15 mouse cellular contexts compared by ENCODE assay signal in the genomic region with DNA sequence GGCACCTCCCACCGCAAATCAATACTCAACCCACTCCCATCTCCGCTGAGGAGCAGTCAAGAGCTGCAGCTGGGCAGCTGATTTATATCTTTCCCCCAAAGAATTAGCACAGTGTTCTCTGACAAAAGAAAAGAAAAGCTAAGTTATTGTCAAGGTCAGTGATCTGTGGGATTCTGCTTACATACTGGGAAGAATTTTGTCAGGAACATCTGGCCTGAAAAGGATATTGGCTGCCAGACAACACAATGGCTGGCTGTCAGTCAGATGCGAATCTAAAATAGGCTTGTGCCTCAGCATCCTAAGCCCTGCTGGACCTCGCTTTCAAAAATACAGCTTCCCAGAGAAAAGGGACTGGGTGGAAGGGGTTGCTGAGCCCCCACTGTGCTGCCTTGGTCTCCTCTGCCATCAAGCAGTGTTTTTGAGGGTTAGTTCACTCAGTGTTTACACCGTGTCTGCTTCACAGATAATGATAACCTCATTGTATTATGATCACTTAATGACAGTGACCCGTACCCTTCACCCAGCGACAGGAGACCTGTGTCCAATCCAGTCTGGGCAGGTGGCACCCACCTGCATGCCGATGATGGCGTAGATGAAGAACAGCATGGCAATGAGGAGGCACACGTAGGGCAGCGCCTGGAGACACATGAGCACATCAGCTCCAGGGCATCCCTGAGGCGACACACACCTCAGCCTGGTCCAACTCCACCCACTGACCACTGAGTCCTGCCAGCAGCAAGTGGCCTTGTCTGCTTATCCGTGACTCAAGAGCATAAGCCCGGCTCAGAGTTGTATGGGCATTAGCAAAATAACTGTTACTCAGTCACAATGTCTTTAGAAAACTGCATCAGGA.
DNase-seq lines count a peak whose midpoint lies in the region; ATAC-seq and TF ChIP-seq lines count a peak whose summit lies in the region.
"Had no signal": no experiment of that assay in that cellular context is flagged by ENCODE, and none has a peak within 500 bp of the region (broad histone marks: within the 10 kb centered on the region; RNA-seq: fewer than 3 reads in every experiment).

No protein-coding gene starts in this region.

- TF ChIP-seq CTCF in brain, embryonic 14.5 days (IDR thresholded peaks at IDR 0.05; ENCODE audit: borderline replicate concordance, extremely low read depth, insufficient read depth, insufficient read length) = no peak
- TF ChIP-seq CTCF in midbrain, postnatal 0 days (IDR thresholded peaks at IDR 0.05) = no peak
- no peak for TF ChIP-seq CTCF in intestine, postnatal 0 days (IDR thresholded peaks at IDR 0.05; ENCODE audit: low read depth)

- H3K9me3 ChIP-seq in forebrain, embryonic 10.5 days = no peaks in the 10 kb centered on the region
- no peaks in the 10 kb centered on the region for H3K9me3 ChIP-seq in forebrain, embryonic 12.5 days
- H3K9me3 ChIP-seq in hindbrain, embryonic 13.5 days = no peaks in the 10 kb centered on the region
- no peaks in the 10 kb centered on the region for H3K9me3 ChIP-seq in midbrain, postnatal 0 days (ENCODE audit: low read length)
- no peaks in the 10 kb centered on the region for H3K9me3 ChIP-seq in intestine, postnatal 0 days (ENCODE audit: control insufficient read depth)
- H3K9me3 ChIP-seq: G1E had no signal

- no peak overlapping the region for H3K4me3 ChIP-seq in forebrain, embryonic 10.5 days
- H3K4me3 ChIP-seq in forebrain, embryonic 12.5 days (replicated peaks) = no peak overlapping the region
- H3K4me3 ChIP-seq in hindbrain, embryonic 13.5 days = no peak overlapping the region
- H3K4me3 ChIP-seq in midbrain, postnatal 0 days (ENCODE audit: low read depth, low read length) = no peak overlapping the region
- no peak overlapping the region for H3K4me3 ChIP-seq in intestine, postnatal 0 days (ENCODE audit: low read depth, low read length)

- H3K4me1 ChIP-seq in forebrain, embryonic 10.5 days = peaks cover 23% of the 10 kb centered on the region
- H3K4me1 ChIP-seq in forebrain, embryonic 12.5 days = peaks cover 24% of the 10 kb centered on the region
- H3K4me1 ChIP-seq in hindbrain, embryonic 13.5 days (replicated peaks) = peaks cover 10% of the 10 kb centered on the region; the same call in 1 of the 2 replicates
- H3K4me1 ChIP-seq in midbrain, postnatal 0 days (ENCODE audit: insufficient read depth, low read length) = no peaks in the 10 kb centered on the region; the same call in 1 of the 2 replicates
- H3K4me1 ChIP-seq in intestine, postnatal 0 days (replicated peaks; ENCODE audit: control insufficient read depth, insufficient read depth, low read length) = no peaks in the 10 kb centered on the region

- 78% methylated on average over 14 of the region's 14 CpGs for WGBS in forebrain, embryonic 10.5 days
- WGBS in forebrain, embryonic 12.5 days = 56% methylated on average over 14 of the region's 14 CpGs
- WGBS in hindbrain, embryonic 13.5 days = 55% methylated on average over 14 of the region's 14 CpGs
- WGBS in midbrain, postnatal 0 days = 33% methylated on average over 14 of the region's 14 CpGs
- WGBS in intestine, postnatal 0 days = 73% methylated on average over 14 of the region's 14 CpGs

- 0 out of 2 replicates have a peak overlapping the region, but pooled peaks have one; percentile 27 for H3K27ac ChIP-seq in forebrain, embryonic 10.5 days
- no peak overlapping the region for H3K27ac ChIP-seq in forebrain, embryonic 12.5 days
- 0 out of 2 replicates have a peak overlapping the region, but pooled peaks have one; percentile 3 for H3K27ac ChIP-seq in hindbrain, embryonic 13.5 days
- no peak overlapping the region for H3K27ac ChIP-seq in midbrain, postnatal 0 days (ENCODE audit: low read depth, low read length)
- no peak overlapping the region for H3K27ac ChIP-seq in intestine, postnatal 0 days (ENCODE audit: low read depth, low read length)

- H3K9ac ChIP-seq in forebrain, embryonic 12.5 days = no peak overlapping the region
- H3K9ac ChIP-seq in hindbrain, embryonic 13.5 days = no peak overlapping the region
- H3K9ac ChIP-seq in midbrain, postnatal 0 days (replicated peaks; ENCODE audit: low read length, poor library complexity, severe bottlenecking) = no peak overlapping the region
- no peak overlapping the region for H3K9ac ChIP-seq in intestine, postnatal 0 days (ENCODE audit: low read depth, low read length)

- no peak overlapping the region for H3K4me2 ChIP-seq in forebrain, embryonic 12.5 days
- no peak overlapping the region for H3K4me2 ChIP-seq in hindbrain, embryonic 13.5 days
- no peak overlapping the region for H3K4me2 ChIP-seq in midbrain, postnatal 0 days (ENCODE audit: low read depth, low read length, poor library complexity, severe bottlenecking)
- H3K4me2 ChIP-seq in intestine, postnatal 0 days (replicated peaks; ENCODE audit: low read depth) = no peak overlapping the region

- no peak for DNase-seq in forebrain, embryonic 10.5 days (ENCODE audit: extremely low spot score, low spot score)
- DNase-seq in brain, embryonic 14.5 days (ENCODE audit: low read depth) = peak; percentile 42
- peak; percentile 26 for DNase-seq in midbrain, postnatal 0 days (ENCODE audit: low spot score)
- no peak for DNase-seq in thymus, postnatal 10 days (ENCODE audit: low spot score in 2 of 2)
- DNase-seq: layer of hippocampus, adult 9-11 months; left cerebral cortex, postnatal 4 days; lung, adult 2 months; right cerebral cortex, postnatal 14 days had no signal

- TF ChIP-seq POLR2A in brain, embryonic 14.5 days (IDR thresholded peaks at IDR 0.05; ENCODE audit: borderline replicate concordance, extremely low read depth, insufficient read depth, insufficient read length, poor library complexity, severe bottlenecking) = no peak

- no peaks in the 10 kb centered on the region for H3K27me3 ChIP-seq in forebrain, embryonic 10.5 days (ENCODE audit: poor library complexity, severe bottlenecking)
- no peaks in the 10 kb centered on the region for H3K27me3 ChIP-seq in forebrain, embryonic 12.5 days
- H3K27me3 ChIP-seq in hindbrain, embryonic 13.5 days = no peaks in the 10 kb centered on the region
- H3K27me3 ChIP-seq in midbrain, postnatal 0 days (ENCODE audit: insufficient read depth, low read length) = no peaks in the 10 kb centered on the region
- no peaks in the 10 kb centered on the region for H3K27me3 ChIP-seq in intestine, postnatal 0 days (replicated peaks; ENCODE audit: control insufficient read depth, insufficient read depth, low read length)

- H3K36me3 ChIP-seq in forebrain, embryonic 10.5 days (replicated peaks) = no peaks in the 10 kb centered on the region
- no peaks in the 10 kb centered on the region for H3K36me3 ChIP-seq in forebrain, embryonic 12.5 days (replicated peaks)
- H3K36me3 ChIP-seq in hindbrain, embryonic 13.5 days = peaks cover 65% of the 10 kb centered on the region
- peaks cover 29% of the 10 kb centered on the region for H3K36me3 ChIP-seq in midbrain, postnatal 0 days (ENCODE audit: insufficient read depth, low read length)
- H3K36me3 ChIP-seq in intestine, postnatal 0 days (ENCODE audit: control insufficient read depth, insufficient read depth) = no peaks in the 10 kb centered on the region
- H3K36me3 ChIP-seq: G1E had no signal

- no peak for ATAC-seq in forebrain, embryonic 12.5 days (ENCODE audit: low FRiP score)
- peak; percentile 17; the same call in 1 of the 2 replicates for ATAC-seq in hindbrain, embryonic 13.5 days (ENCODE audit: low FRiP score)
- 0 out of 2 replicates have a peak, but pooled peaks have one; percentile 36 for ATAC-seq in midbrain, postnatal 0 days (ENCODE audit: low FRiP score)
- no peak for ATAC-seq in cerebellum, adult (ENCODE audit: insufficient number of reproducible peaks, low FRiP score, low TSS enrichment)
- ATAC-seq in intestine, postnatal 0 days = no peak
- ATAC-seq: activated CD4-positive, CD25-positive, alpha-beta regulatory T cell, adult 4 months; intestine, embryonic 16.5 days had no signal

Comparison
In these comparisons a context has a peak if more than half of its experiments do, and no peak if none do; other contexts are left out.
1. H3K27ac ChIP-seq: peak in forebrain, embryonic 10.5 days (single experiment) and hindbrain, embryonic 13.5 days (single experiment); none in forebrain, embryonic 12.5 days (single experiment), midbrain, postnatal 0 days (single experiment) and intestine, postnatal 0 days (single experiment).
2. DNase-seq: peak in brain, embryonic 14.5 days (single experiment) and midbrain, postnatal 0 days (single experiment); none in forebrain, embryonic 10.5 days (single experiment) and thymus, postnatal 10 days (0 of 2).
3. ATAC-seq: peak in hindbrain, embryonic 13.5 days (single experiment) and midbrain, postnatal 0 days (single experiment); none in forebrain, embryonic 12.5 days (single experiment), cerebellum, adult (single experiment) and intestine, postnatal 0 days (single experiment).